Mouse (Mus musculus): ENCODE data around the gene Jam3. TPM values are rescaled to one million over a fixed set of nuclear protein-coding genes. Genes with fewer than 3 reads are reported as not detected.
"Not testable (repeated sequence)": the region's sequence is repeated elsewhere in the genome, so short reads cannot be mapped to it uniquely, and the experiment has no call there.

Gene Jam3
- total and polyA plus RNA-seq, 2 experiments, result 1.4 to 1.7 TPM

- WGBS, result 59% methylated on average over 1 of the region's 1 CpGs
- Histone ChIP-seq H3K36me3 (ENCODE audit: control insufficient read depth, insufficient read depth, low read length) (no peaks in the 10 kb centered on the region), H3K79me2 (ENCODE audit: control insufficient read depth, insufficient read depth, low read length) (no peaks in the 10 kb centered on the region), H3K9ac (ENCODE audit: low read depth, low read length) (no peak overlapping the region), H3K4me1 (ENCODE audit: control insufficient read depth, insufficient read depth, low read length) (no peaks in the 10 kb centered on the region), H3K27ac (replicated peaks; ENCODE audit: insufficient read depth, low read depth, low read length) (no peak overlapping the region), H3K4me3 (ENCODE audit: insufficient read depth, low read depth, low read length) (no peak overlapping the region), H3K27me3 (ENCODE audit: control insufficient read depth, insufficient read depth, low read length) (no peaks in the 10 kb centered on the region)
- TF ChIP-seq CTCF (IDR thresholded peaks at IDR 0.05; ENCODE audit: low read depth, low read length) (no peak), POLR2A (IDR thresholded peaks at IDR 0.05; ENCODE audit: extremely low read depth, insufficient read depth, low read length) (no peak)
- DNase-seq (ENCODE audit: extremely low read depth, low read depth, low spot score), result peak; percentile 7
Observed at GRCm38 (mm10) chr9:27166981-27167380, 11.8 kb upstream of the Jam3 start.

- H3K79me2 ChIP-seq (ENCODE audit: control insufficient read depth, insufficient read depth, low read length), result no peaks in the 10 kb centered on the region
- no peaks in the 10 kb centered on the region for H3K36me3 ChIP-seq (ENCODE audit: control insufficient read depth, insufficient read depth, low read length)
- no peak overlapping the region for H3K9ac ChIP-seq (ENCODE audit: low read depth, low read length)
- 81% methylated on average over 3 of the region's 3 CpGs for WGBS
- no peaks in the 10 kb centered on the region for H3K27me3 ChIP-seq (ENCODE audit: control insufficient read depth, insufficient read depth, low read length)
- H3K4me1 ChIP-seq (ENCODE audit: control insufficient read depth, insufficient read depth, low read length), result no peaks in the 10 kb centered on the region
- DNase-seq (ENCODE audit: extremely low read depth, low read depth, low spot score), result no peak
- no peak overlapping the region for H3K4me3 ChIP-seq (ENCODE audit: insufficient read depth, low read depth, low read length)
- no peak overlapping the region for H3K27ac ChIP-seq (replicated peaks; ENCODE audit: insufficient read depth, low read depth, low read length)
- no peak for TF ChIP-seq POLR2A (IDR thresholded peaks at IDR 0.05; ENCODE audit: extremely low read depth, insufficient read depth, low read length)
- TF ChIP-seq CTCF (IDR thresholded peaks at IDR 0.05; ENCODE audit: low read depth, low read length), result no peak
Observed at GRCm38 (mm10) chr9:27165596-27165995, 10.4 kb upstream of the Jam3 start.

GRCm38 (mm10) chr9:27164957-27165356, 9.7 kb upstream of the Jam3 start:
- 88% methylated on average over 2 of the region's 2 CpGs for WGBS
- no peaks in the 10 kb centered on the region for H3K36me3 ChIP-seq (ENCODE audit: control insufficient read depth, insufficient read depth, low read length)
- no peaks in the 10 kb centered on the region for H3K4me1 ChIP-seq (ENCODE audit: control insufficient read depth, insufficient read depth, low read length)
- TF ChIP-seq CTCF (IDR thresholded peaks at IDR 0.05; ENCODE audit: low read depth, low read length) (no peak), POLR2A (IDR thresholded peaks at IDR 0.05; ENCODE audit: extremely low read depth, insufficient read depth, low read length) (no peak)
- H3K27ac ChIP-seq (replicated peaks; ENCODE audit: insufficient read depth, low read depth, low read length), result no peak overlapping the region
- H3K27me3 ChIP-seq (ENCODE audit: control insufficient read depth, insufficient read depth, low read length), result no peaks in the 10 kb centered on the region
- H3K9ac ChIP-seq (ENCODE audit: low read depth, low read length), result no peak overlapping the region
- H3K79me2 ChIP-seq (ENCODE audit: control insufficient read depth, insufficient read depth, low read length), result no peaks in the 10 kb centered on the region
- DNase-seq (ENCODE audit: extremely low read depth, low read depth, low spot score), result no peak
- no peak overlapping the region for H3K4me3 ChIP-seq (ENCODE audit: insufficient read depth, low read depth, low read length)

- not testable (repeated sequence) for H3K9ac ChIP-seq (ENCODE audit: low read depth, low read length); H3K79me2 ChIP-seq (ENCODE audit: control insufficient read depth, insufficient read depth, low read length); H3K4me3 ChIP-seq (ENCODE audit: insufficient read depth, low read depth, low read length); H3K36me3 ChIP-seq (ENCODE audit: control insufficient read depth, insufficient read depth, low read length); DNase-seq (ENCODE audit: extremely low read depth, low read depth, low spot score); H3K27me3 ChIP-seq (ENCODE audit: control insufficient read depth, insufficient read depth, low read length); H3K4me1 ChIP-seq (ENCODE audit: control insufficient read depth, insufficient read depth, low read length); H3K27ac ChIP-seq (replicated peaks; ENCODE audit: insufficient read depth, low read depth, low read length)
- WGBS, result 85% methylated on average over 5 of the region's 5 CpGs
Observed at GRCm38 (mm10) chr9:27163661-27164060, 8.4 kb upstream of the Jam3 start.

GRCm38 (mm10) chr9:27153861-27154260, 1.4 kb downstream of the Jam3 start:
- no peak for DNase-seq (ENCODE audit: extremely low read depth, low read depth, low spot score)
- Histone ChIP-seq H3K27me3 (ENCODE audit: control insufficient read depth, insufficient read depth, low read length) (peaks cover 7% of the 10 kb centered on the region; the same call in 1 of the 2 replicates), H3K4me3 (ENCODE audit: insufficient read depth, low read depth, low read length) (no peak overlapping the region), H3K9ac (ENCODE audit: low read depth, low read length) (no peak overlapping the region), H3K36me3 (ENCODE audit: control insufficient read depth, insufficient read depth, low read length) (no peaks in the 10 kb centered on the region), H3K79me2 (ENCODE audit: control insufficient read depth, insufficient read depth, low read length) (no peaks in the 10 kb centered on the region), H3K4me1 (ENCODE audit: control insufficient read depth, insufficient read depth, low read length) (no peaks in the 10 kb centered on the region), H3K27ac (replicated peaks; ENCODE audit: insufficient read depth, low read depth, low read length) (no peak overlapping the region)
- WGBS, result 89% methylated on average over 4 of the region's 4 CpGs
- no peak for TF ChIP-seq POLR2A (IDR thresholded peaks at IDR 0.05; ENCODE audit: extremely low read depth, insufficient read depth, low read length)
- TF ChIP-seq CTCF (IDR thresholded peaks at IDR 0.05; ENCODE audit: low read depth, low read length), result no peak

- Histone ChIP-seq H3K4me1 (ENCODE audit: control insufficient read depth, insufficient read depth, low read length) (no peaks in the 10 kb centered on the region), H3K27ac (replicated peaks; ENCODE audit: insufficient read depth, low read depth, low read length) (no peak overlapping the region), H3K4me3 (ENCODE audit: insufficient read depth, low read depth, low read length) (no peak overlapping the region), H3K36me3 (ENCODE audit: control insufficient read depth, insufficient read depth, low read length) (no peaks in the 10 kb centered on the region), H3K27me3 (ENCODE audit: control insufficient read depth, insufficient read depth, low read length) (peaks cover 3% of the 10 kb centered on the region; the same call in 1 of the 2 replicates), H3K79me2 (ENCODE audit: control insufficient read depth, insufficient read depth, low read length) (no peaks in the 10 kb centered on the region), H3K9ac (ENCODE audit: low read depth, low read length) (no peak overlapping the region)
- DNase-seq (ENCODE audit: extremely low read depth, low read depth, low spot score), result no peak
- TF ChIP-seq CTCF (IDR thresholded peaks at IDR 0.05; ENCODE audit: low read depth, low read length) (no peak), POLR2A (IDR thresholded peaks at IDR 0.05; ENCODE audit: extremely low read depth, insufficient read depth, low read length) (no peak)
- 64% methylated on average over 9 of the region's 9 CpGs for WGBS
Observed at GRCm38 (mm10) chr9:27149836-27150235, 5.4 kb downstream of the Jam3 start.
